ENCODE assay signal across 31 mouse cellular contexts in the genomic region with DNA sequence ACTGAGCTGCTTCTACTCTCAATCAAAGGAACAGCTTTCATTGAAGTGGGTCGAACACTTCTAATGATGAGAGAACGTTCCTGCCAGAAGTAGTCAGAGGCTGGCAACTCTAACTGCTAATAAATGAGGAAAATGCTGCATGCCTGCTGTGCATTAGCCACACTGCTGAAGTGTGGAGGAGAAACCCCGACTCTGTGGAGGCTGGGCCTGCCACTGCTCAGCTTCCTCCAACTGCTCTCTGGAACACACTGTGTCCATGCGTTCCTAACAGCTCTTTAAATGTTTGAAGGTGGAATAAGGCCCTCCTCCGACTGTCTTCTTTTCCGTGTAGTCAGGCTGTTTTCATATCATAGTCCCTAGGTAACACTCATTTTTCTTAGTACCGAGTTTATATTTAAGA.
DNase-seq lines count a peak whose midpoint lies in the region; ATAC-seq and TF ChIP-seq lines count a peak whose summit lies in the region.
"Had no signal": no experiment of that assay in that cellular context is flagged by ENCODE, and none has a peak within 500 bp of the region (broad histone marks: within the 10 kb centered on the region; RNA-seq: fewer than 3 reads in every experiment).

No protein-coding gene starts in this region.

- H3K27me3 ChIP-seq in heart, adult 2 months (ENCODE audit: control insufficient read depth, insufficient read depth, low read length): no peaks in the 10 kb centered on the region
- H3K27me3 ChIP-seq in midbrain, embryonic 11.5 days (ENCODE audit: control insufficient read depth, insufficient read depth, low read length): no peaks in the 10 kb centered on the region
- H3K27me3 ChIP-seq: forebrain, embryonic 15.5 days; hindbrain, embryonic 15.5 days; kidney, embryonic 15.5 days; limb, embryonic 12.5 days; liver, embryonic 12.5 days; midbrain, embryonic 13.5 days; neural tube, embryonic 13.5 days; Patski had no signal

- no peak for ATAC-seq in midbrain, embryonic 11.5 days (ENCODE audit: low FRiP score)
- ATAC-seq: forebrain, embryonic 15.5 days; liver, embryonic 12.5 days; liver, postnatal 0 days; midbrain, embryonic 13.5 days; Patski had no signal

- no peaks in the 10 kb centered on the region for H3K4me1 ChIP-seq in heart, adult 2 months (ENCODE audit: control insufficient read depth, insufficient read depth, low read length)
- no peaks in the 10 kb centered on the region for H3K4me1 ChIP-seq in midbrain, embryonic 11.5 days (ENCODE audit: control insufficient read depth, insufficient read depth, low read length)
- H3K4me1 ChIP-seq: forebrain, embryonic 15.5 days; kidney, embryonic 15.5 days; limb, embryonic 12.5 days; neural tube, embryonic 13.5 days had no signal

- TF ChIP-seq POLR2A in heart, adult 2 months (IDR thresholded peaks at IDR 0.05; ENCODE audit: insufficient read depth, low read depth, low read length): no peak
- no peak for TF ChIP-seq POLR2A in brain, embryonic 14.5 days (IDR thresholded peaks at IDR 0.05; ENCODE audit: borderline replicate concordance, extremely low read depth, insufficient read depth, insufficient read length, poor library complexity, severe bottlenecking)

- H3K4me2 ChIP-seq in midbrain, embryonic 11.5 days: no peak overlapping the region
- H3K4me2 ChIP-seq: forebrain, embryonic 15.5 days; hindbrain, embryonic 15.5 days; kidney, embryonic 15.5 days; limb, embryonic 12.5 days; liver, embryonic 12.5 days; midbrain, embryonic 13.5 days; neural tube, embryonic 13.5 days had no signal

- no peaks in the 10 kb centered on the region for H3K36me3 ChIP-seq in heart, adult 2 months (ENCODE audit: control insufficient read depth, insufficient read depth, low read length)
- H3K36me3 ChIP-seq in midbrain, embryonic 11.5 days (ENCODE audit: control insufficient read depth, insufficient read depth, low read length): no peaks in the 10 kb centered on the region
- H3K36me3 ChIP-seq: forebrain, embryonic 15.5 days; hindbrain, embryonic 10.5 days; hindbrain, embryonic 15.5 days; kidney, embryonic 15.5 days; limb, embryonic 12.5 days; liver, embryonic 12.5 days; midbrain, embryonic 13.5 days; neural tube, embryonic 13.5 days had no signal

- intact Hi-C loops in heart, adult 2 months (cut with DNase I): no loop called here
- intact Hi-C loops in left cerebral cortex, postnatal 25 days (cut with DNase I): no loop called here
- intact Hi-C loops in left cerebral cortex, postnatal 10 days (cut with DNase I): no loop called here

- H3K9ac ChIP-seq in heart, adult 2 months (ENCODE audit: low read depth, low read length): no peak overlapping the region
- no peak overlapping the region for H3K9ac ChIP-seq in midbrain, embryonic 11.5 days (ENCODE audit: low read length)
- H3K9ac ChIP-seq: forebrain, embryonic 15.5 days; hindbrain, embryonic 15.5 days; kidney, embryonic 15.5 days; limb, embryonic 12.5 days; liver, embryonic 12.5 days; liver, postnatal 0 days; midbrain, embryonic 13.5 days; neural tube, embryonic 13.5 days had no signal

- H3K4me3 ChIP-seq in heart, adult 2 months: no peak overlapping the region
- H3K4me3 ChIP-seq in midbrain, embryonic 11.5 days (ENCODE audit: low read depth, low read length): no peak overlapping the region
- H3K4me3 ChIP-seq: forebrain, embryonic 15.5 days; hindbrain, embryonic 10.5 days; hindbrain, embryonic 15.5 days; kidney, embryonic 15.5 days; limb, embryonic 12.5 days; liver, embryonic 12.5 days; megakaryocyte, embryonic 14.5 days; midbrain, embryonic 13.5 days; neural tube, embryonic 13.5 days had no signal

- no peaks in the 10 kb centered on the region for H3K79me2 ChIP-seq in heart, adult 2 months (replicated peaks; ENCODE audit: control insufficient read depth, insufficient read depth, low read length)

- no peaks in the 10 kb centered on the region for H3K9me3 ChIP-seq in midbrain, embryonic 11.5 days (ENCODE audit: control insufficient read depth, low read length)
- H3K9me3 ChIP-seq: forebrain, embryonic 15.5 days; hindbrain, embryonic 10.5 days; hindbrain, embryonic 15.5 days; kidney, embryonic 15.5 days; limb, embryonic 12.5 days; liver, embryonic 12.5 days; megakaryocyte, embryonic 14.5 days; midbrain, embryonic 13.5 days; neural tube, embryonic 13.5 days had no signal

- H3K27ac ChIP-seq in heart, adult 2 months: no peak overlapping the region
- H3K27ac ChIP-seq in midbrain, embryonic 11.5 days (ENCODE audit: low read depth, low read length): no peak overlapping the region
- H3K27ac ChIP-seq: forebrain, embryonic 15.5 days; hindbrain, embryonic 10.5 days; hindbrain, embryonic 15.5 days; kidney, embryonic 15.5 days; limb, embryonic 12.5 days; liver, embryonic 12.5 days; midbrain, embryonic 13.5 days; neural tube, embryonic 13.5 days had no signal

- WGBS in heart, adult 2 months: 73% methylated on average over 7 of the region's 7 CpGs
- 62% methylated on average over 7 of the region's 7 CpGs for WGBS in midbrain, embryonic 11.5 days

- no peak for TF ChIP-seq CTCF in heart, adult 2 months (IDR thresholded peaks at IDR 0.05)
- TF ChIP-seq CTCF in brain, embryonic 14.5 days (IDR thresholded peaks at IDR 0.05; ENCODE audit: borderline replicate concordance, extremely low read depth, insufficient read depth, insufficient read length): no peak

- TF ChIP-seq EP300 in heart, adult 2 months (IDR thresholded peaks at IDR 0.05; ENCODE audit: insufficient read depth, low read depth, low read length): no peak

- DNase-seq in embryo, embryonic 10.5 days (ENCODE audit: low spot score): peak; percentile 15
- DNase-seq in embryo, embryonic 11 days: no peak
- peak; percentile 67 for DNase-seq in heart, adult 11 months
- DNase-seq in heart, adult 2 months: no peak
- DNase-seq in left cerebral cortex, postnatal 25 days (ENCODE audit: low spot score in 2 of 2): peak; percentile 18 to 31
- no peak for DNase-seq in left cerebral cortex, postnatal 10 days (ENCODE audit: extremely low spot score in 1 of 2, low spot score in 2 of 2)
- DNase-seq in brain, embryonic 14.5 days (ENCODE audit: low read depth): peak; percentile 37
- no peak for DNase-seq in midbrain, embryonic 11.5 days (ENCODE audit: low spot score, missing footprints)
- DNase-seq: adrenal gland, postnatal 10 days; cerebellum, adult 11-12 months; cerebellum, adult 9-11 months; gastrocnemius, postnatal 36 days; heart, postnatal 14 days; kidney, adult 18-20 months; kidney, postnatal 25 days; liver, postnatal 0 days; lung, postnatal 4 days; right cerebral cortex, postnatal 14 days; spleen, adult 18-20 months; thymus, adult 18-20 months; thymus, postnatal 25 days had no signal

Comparison
In these comparisons a context has a peak if more than half of its experiments do, and no peak if none do; other contexts are left out.
1. DNase-seq: peak in embryo, embryonic 10.5 days (single experiment), heart, adult 11 months (single experiment), left cerebral cortex, postnatal 25 days (2 of 2) and brain, embryonic 14.5 days (single experiment); none in embryo, embryonic 11 days (single experiment), heart, adult 2 months (0 of 2), left cerebral cortex, postnatal 10 days (0 of 2) and midbrain, embryonic 11.5 days (single experiment).